ENCODE assay signal across 8 mouse cellular contexts in the genomic region with DNA sequence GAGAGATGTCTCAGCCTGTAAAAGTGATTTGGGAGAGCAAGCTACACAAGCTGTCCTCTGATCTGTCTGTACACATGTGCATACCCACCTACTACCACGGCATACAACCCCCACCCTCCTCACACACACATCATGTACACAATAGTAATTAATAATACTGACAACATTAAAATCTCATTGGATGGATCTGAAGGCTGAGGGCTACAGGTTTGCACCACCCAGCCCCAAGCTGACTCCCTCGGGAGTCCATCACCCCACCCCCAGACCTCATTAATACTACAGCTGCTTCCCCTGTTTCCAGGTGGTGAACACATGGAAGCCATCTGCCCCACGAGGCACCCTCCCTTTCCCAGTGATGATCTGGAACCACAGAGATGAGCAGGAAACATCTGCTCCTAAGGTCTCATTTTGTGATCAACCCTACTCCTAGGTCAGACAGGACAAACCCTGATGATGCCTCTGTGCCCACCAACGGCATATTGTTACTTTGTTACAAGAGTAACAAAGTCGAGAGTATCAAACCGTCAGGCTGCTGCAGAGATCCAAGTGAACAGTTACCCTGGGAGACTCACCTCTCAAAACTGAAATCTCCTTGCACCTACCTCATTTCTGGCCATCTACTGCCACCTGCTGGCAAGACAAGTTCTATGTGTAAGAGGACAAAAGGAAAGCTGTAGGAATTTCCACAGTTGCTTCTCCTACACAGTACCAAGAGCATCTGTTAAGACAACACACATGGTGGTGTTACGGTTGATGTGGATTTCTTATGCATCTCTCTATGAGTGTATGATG.
A peak's percentile ranks its signal among the peaks of the same experiment; 100 is the strongest.
DNase-seq lines count a peak whose midpoint lies in the region; ATAC-seq and TF ChIP-seq lines count a peak whose summit lies in the region.

No protein-coding gene starts in this region.

- peak; percentile 73 for ATAC-seq in forebrain, embryonic 11.5 days (replicated peaks; ENCODE audit: low FRiP score)
- peak; percentile 62; the same call in 1 of the 2 replicates for ATAC-seq in lung, embryonic 14.5 days (ENCODE audit: insufficient read depth)

- no peak overlapping the region for H3K9ac ChIP-seq in ES-Bruce4 (ENCODE audit: low read depth, poor library complexity, severe bottlenecking)
- no peak overlapping the region for H3K9ac ChIP-seq in forebrain, embryonic 11.5 days (ENCODE audit: low read length)
- no peak overlapping the region for H3K9ac ChIP-seq in lung, embryonic 14.5 days

- no peaks in the 10 kb centered on the region for H3K36me3 ChIP-seq in ES-Bruce4 (ENCODE audit: control insufficient read depth, insufficient read depth, low read length, poor library complexity, severe bottlenecking)
- no peaks in the 10 kb centered on the region for H3K36me3 ChIP-seq in forebrain, embryonic 11.5 days (ENCODE audit: control insufficient read depth, insufficient read depth, low read length)
- no peaks in the 10 kb centered on the region for H3K36me3 ChIP-seq in lung, embryonic 14.5 days (ENCODE audit: insufficient read depth)

- peak; percentile 24 for TF ChIP-seq CTCF in ES-Bruce4 (IDR thresholded peaks at IDR 0.05; ENCODE audit: low read depth, low read length)
- TF ChIP-seq CTCF in lung, embryonic 14.5 days (IDR thresholded peaks at IDR 0.05; ENCODE audit: low read depth), result peak; percentile 91

- no peak overlapping the region for H3K4me2 ChIP-seq in forebrain, embryonic 11.5 days (ENCODE audit: low read depth, low read length, severe bottlenecking)
- no peak overlapping the region for H3K4me2 ChIP-seq in lung, embryonic 14.5 days

- TF ChIP-seq POLR2A in ES-Bruce4 (IDR thresholded peaks at IDR 0.05; ENCODE audit: insufficient read depth, low read length), result no peak

- TF ChIP-seq EP300 in ES-Bruce4 (IDR thresholded peaks at IDR 0.05; ENCODE audit: insufficient read depth, low read depth, low read length), result no peak

- DNase-seq in brain, embryonic 18.5 days (ENCODE audit: low read depth, low spot score), result peak; percentile 73
- DNase-seq in forebrain, embryonic 11.5 days (ENCODE audit: low spot score), result peak; percentile 84
- peak; percentile 86 for DNase-seq in heart, postnatal 4 days
- peak; percentile 82 to 94 for DNase-seq in layer of hippocampus, adult 18-20 months (ENCODE audit: low spot score in 2 of 2)
- DNase-seq in lung, embryonic 14.5 days, result peak; percentile 92
- DNase-seq in retina, embryonic 14.5 days (ENCODE audit: low spot score), result peak; percentile 90
- DNase-seq in urinary bladder, postnatal 10 days (ENCODE audit: low spot score), result peak; percentile 36

- H3K4me3 ChIP-seq in ES-Bruce4 (ENCODE audit: low read depth, low read length), result no peak overlapping the region
- no peak overlapping the region for H3K4me3 ChIP-seq in forebrain, embryonic 11.5 days (ENCODE audit: low read depth, low read length)
- no peak overlapping the region for H3K4me3 ChIP-seq in lung, embryonic 14.5 days (ENCODE audit: low read depth, low read length)

- no peaks in the 10 kb centered on the region for H3K27me3 ChIP-seq in ES-Bruce4 (ENCODE audit: control insufficient read depth, insufficient read depth, low read length, poor library complexity, severe bottlenecking)
- no peaks in the 10 kb centered on the region for H3K27me3 ChIP-seq in forebrain, embryonic 11.5 days (ENCODE audit: control insufficient read depth, insufficient read depth, low read length)
- no peaks in the 10 kb centered on the region for H3K27me3 ChIP-seq in lung, embryonic 14.5 days (ENCODE audit: insufficient read depth, low read length)

- no peak overlapping the region for H3K27ac ChIP-seq in ES-Bruce4 (ENCODE audit: insufficient read depth, low read length)
- no peak overlapping the region for H3K27ac ChIP-seq in forebrain, embryonic 11.5 days (ENCODE audit: low read depth, low read length)
- H3K27ac ChIP-seq in lung, embryonic 14.5 days (ENCODE audit: low read depth), result no peak overlapping the region

- H3K4me1 ChIP-seq in ES-Bruce4 (ENCODE audit: control insufficient read depth, insufficient read depth, low read length), result peaks cover 7% of the 10 kb centered on the region
- H3K4me1 ChIP-seq in forebrain, embryonic 11.5 days (replicated peaks; ENCODE audit: control insufficient read depth, insufficient read depth, low read length), result no peaks in the 10 kb centered on the region
- no peaks in the 10 kb centered on the region for H3K4me1 ChIP-seq in lung, embryonic 14.5 days (ENCODE audit: insufficient read depth)

- H3K9me3 ChIP-seq in ES-Bruce4 (replicated peaks; ENCODE audit: control insufficient read depth, insufficient read depth, low read length, poor library complexity, severe bottlenecking), result no peaks in the 10 kb centered on the region
- no peaks in the 10 kb centered on the region for H3K9me3 ChIP-seq in forebrain, embryonic 11.5 days (ENCODE audit: control insufficient read depth, low read length)
- H3K9me3 ChIP-seq in lung, embryonic 14.5 days (ENCODE audit: low read depth, low read length), result no peaks in the 10 kb centered on the region

- 44% methylated on average over 7 of the region's 7 CpGs for WGBS in forebrain, embryonic 11.5 days
- WGBS in lung, embryonic 14.5 days, result 24% methylated on average over 7 of the region's 7 CpGs

Comparison
In these comparisons a context has a peak if more than half of its experiments do, and no peak if none do; other contexts are left out.
1. DNase-seq: peak in every context shown above with its lines; median percentile 92 in lung, embryonic 14.5 days; 90 in retina, embryonic 14.5 days; 88 in layer of hippocampus, adult 18-20 months; 86 in heart, postnatal 4 days; 84 in forebrain, embryonic 11.5 days; 73 in brain, embryonic 18.5 days; 36 in urinary bladder, postnatal 10 days.